Comparison of ENCODE assay signal across 24 mouse cellular contexts in the genomic region with DNA sequence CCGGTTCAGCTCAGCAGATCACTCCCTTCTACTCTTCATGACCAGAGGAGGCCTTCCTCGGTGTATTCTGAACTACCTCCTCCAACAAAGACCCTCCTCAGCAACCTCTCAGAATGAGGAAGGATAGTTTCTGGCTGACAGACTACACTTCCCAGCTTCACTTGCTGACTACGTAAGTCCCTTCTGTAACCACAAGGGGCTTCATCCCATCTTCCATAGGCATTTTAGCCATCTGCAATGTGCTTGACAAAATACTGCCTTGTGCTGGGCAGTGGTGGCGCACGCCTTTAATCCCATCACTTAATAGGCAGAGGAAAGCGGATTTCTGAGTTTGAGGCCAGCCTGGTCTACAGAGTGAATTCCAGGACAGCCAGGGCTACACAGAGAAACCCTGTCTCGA.
A peak's percentile ranks its signal among the peaks of the same experiment; 100 is the strongest.
DNase-seq lines count a peak whose midpoint lies in the region; ATAC-seq and TF ChIP-seq lines count a peak whose summit lies in the region.
"Had no signal": no experiment of that assay in that cellular context is flagged by ENCODE, and none has a peak within 500 bp of the region (broad histone marks: within the 10 kb centered on the region; RNA-seq: fewer than 3 reads in every experiment).

No protein-coding gene starts in this region.

- TF ChIP-seq POLR2A in MEL (IDR thresholded peaks at IDR 0.05; ENCODE audit: control insufficient read depth in 1 of 2, insufficient read depth in 1 of 2, low read depth in 1 of 2, low read length in 2 of 2, poor library complexity in 1 of 2): no peak

- no peaks in the 10 kb centered on the region for H3K36me3 ChIP-seq in heart, postnatal 0 days (replicated peaks; ENCODE audit: control insufficient read depth, insufficient read depth, low read length)
- H3K36me3 ChIP-seq in lung, postnatal 0 days (ENCODE audit: insufficient read depth, low read length): no peaks in the 10 kb centered on the region
- H3K36me3 ChIP-seq in MEL (ENCODE audit: control insufficient read depth in 1 of 2, insufficient read depth in 2 of 2, low read length in 2 of 2): no peaks in the 10 kb centered on the region
- H3K36me3 ChIP-seq: embryonic facial prominence, embryonic 13.5 days; G1E; heart, embryonic 12.5 days; hindbrain, embryonic 12.5 days had no signal

- 0 out of 2 replicates have a peak, but pooled peaks cover 13% of the 10 kb centered on the region for H3K4me1 ChIP-seq in heart, postnatal 0 days (ENCODE audit: control insufficient read depth, insufficient read depth)
- no peaks in the 10 kb centered on the region for H3K4me1 ChIP-seq in lung, postnatal 0 days (ENCODE audit: insufficient read depth, low read depth, low read length)
- H3K4me1 ChIP-seq in MEL (ENCODE audit: control insufficient read depth in 1 of 2, insufficient read depth in 2 of 2, low read length in 2 of 2): no peaks in the 10 kb centered on the region; a peak in 1 of 4 replicates
- H3K4me1 ChIP-seq: embryonic facial prominence, embryonic 13.5 days; forebrain, embryonic 13.5 days; hindbrain, embryonic 12.5 days had no signal

- no peak for TF ChIP-seq RAD21 in MEL (IDR thresholded peaks at IDR 0.05; ENCODE audit: low read depth, low read length)

- no peaks in the 10 kb centered on the region for H3K9me3 ChIP-seq in heart, postnatal 0 days (replicated peaks; ENCODE audit: control insufficient read depth, low read length)
- no peaks in the 10 kb centered on the region for H3K9me3 ChIP-seq in lung, postnatal 0 days (ENCODE audit: low read length)
- H3K9me3 ChIP-seq in MEL (replicated peaks; ENCODE audit: insufficient read depth, low read length): no peaks in the 10 kb centered on the region
- H3K9me3 ChIP-seq: embryonic facial prominence, embryonic 13.5 days; forebrain, embryonic 13.5 days; G1E; heart, embryonic 12.5 days; hindbrain, embryonic 12.5 days had no signal

- no peak for ATAC-seq in heart, postnatal 0 days (ENCODE audit: insufficient read depth, low read depth)
- ATAC-seq in lung, postnatal 0 days: no peak
- peak; percentile 48; the same call in 1 of the 2 replicates for ATAC-seq in granulocyte monocyte progenitor cell, adult 5-6 weeks (replicated peaks; ENCODE audit: poor library complexity, severe bottlenecking)
- ATAC-seq in erythroid progenitor cell, adult 5-6 weeks (replicated peaks; ENCODE audit: low FRiP score, poor library complexity, severe bottlenecking): no peak
- ATAC-seq: forebrain, embryonic 13.5 days; hindbrain, embryonic 16.5 days; inflammation-experienced regulatory T-cells, adult 6 months; intestine, postnatal 0 days; Patski had no signal

- H3K27me3 ChIP-seq in heart, postnatal 0 days (ENCODE audit: control insufficient read depth, insufficient read depth, low read length): no peaks in the 10 kb centered on the region
- no peaks in the 10 kb centered on the region for H3K27me3 ChIP-seq in lung, postnatal 0 days (replicated peaks; ENCODE audit: insufficient read depth, low read length)
- no peaks in the 10 kb centered on the region for H3K27me3 ChIP-seq in MEL (ENCODE audit: control insufficient read depth in 1 of 2, insufficient read depth in 2 of 2, low read length in 2 of 2)
- H3K27me3 ChIP-seq: CH12.LX; embryonic facial prominence, embryonic 13.5 days; forebrain, embryonic 13.5 days; heart, embryonic 12.5 days; hindbrain, embryonic 12.5 days; Patski had no signal

- 74% methylated on average over 6 of the region's 7 CpGs for WGBS in heart, postnatal 0 days
- 74% methylated on average over 7 of the region's 7 CpGs for WGBS in lung, postnatal 0 days

- H3K9ac ChIP-seq in heart, postnatal 0 days (replicated peaks; ENCODE audit: low read depth, low read length): no peak overlapping the region
- H3K9ac ChIP-seq in lung, postnatal 0 days (replicated peaks; ENCODE audit: low read depth): no peak overlapping the region
- H3K9ac ChIP-seq in MEL (ENCODE audit: control insufficient read depth, low read depth, low read length, poor library complexity, severe bottlenecking): no peak overlapping the region
- H3K9ac ChIP-seq: embryonic facial prominence, embryonic 13.5 days; forebrain, embryonic 13.5 days; heart, embryonic 12.5 days; hindbrain, embryonic 12.5 days had no signal

- no peak overlapping the region for H3K4me2 ChIP-seq in heart, postnatal 0 days (ENCODE audit: low read depth, low read length)
- no peak overlapping the region for H3K4me2 ChIP-seq in lung, postnatal 0 days (replicated peaks; ENCODE audit: low read depth, low read length)
- H3K4me2 ChIP-seq: embryonic facial prominence, embryonic 13.5 days; forebrain, embryonic 13.5 days; heart, embryonic 12.5 days; hindbrain, embryonic 12.5 days had no signal

- no peak for DNase-seq in heart, postnatal 0 days (ENCODE audit: low spot score)
- DNase-seq in heart, adult 11 months: no peak
- DNase-seq in lung, postnatal 0 days (ENCODE audit: low spot score): no peak
- DNase-seq in lung, postnatal 14 days: no peak
- DNase-seq in MEL (ENCODE audit: low read depth, low spot score): peak; percentile 14
- DNase-seq in urinary bladder, postnatal 36 days (ENCODE audit: low spot score in 2 of 2): no peak
- DNase-seq: adrenal gland, adult 8-10 months; adrenal gland, postnatal 36 days; cerebellum, adult 8-10 months; cerebellum, postnatal 14 days; gastrocnemius, postnatal 36 days; heart, postnatal 36 days had no signal

- TF ChIP-seq EP300 in heart, postnatal 0 days (IDR thresholded peaks at IDR 0.05; ENCODE audit: low read depth): no peak
- TF ChIP-seq EP300 in lung, postnatal 0 days (IDR thresholded peaks at IDR 0.05): no peak
- no peak for TF ChIP-seq EP300 in MEL (IDR thresholded peaks at IDR 0.05; ENCODE audit: low read depth in 1 of 2, low read length in 2 of 2)

- H3K4me3 ChIP-seq in heart, postnatal 0 days (ENCODE audit: low read depth, low read length): no peak overlapping the region
- H3K4me3 ChIP-seq in lung, postnatal 0 days (ENCODE audit: low read depth, low read length): no peak overlapping the region
- no peak overlapping the region for H3K4me3 ChIP-seq in MEL (ENCODE audit: control insufficient read depth in 1 of 2, insufficient read depth in 1 of 2, low read depth in 2 of 2, low read length in 2 of 2)
- H3K4me3 ChIP-seq: embryonic facial prominence, embryonic 13.5 days; forebrain, embryonic 13.5 days; heart, embryonic 12.5 days; hindbrain, embryonic 12.5 days had no signal

- no peaks in the 10 kb centered on the region for H3K79me2 ChIP-seq in MEL (ENCODE audit: control insufficient read depth, insufficient read depth, low read length, poor library complexity)

- H3K27ac ChIP-seq in heart, postnatal 0 days (ENCODE audit: low read depth): no peak overlapping the region
- H3K27ac ChIP-seq in lung, postnatal 0 days (ENCODE audit: low read length): no peak overlapping the region
- no peak overlapping the region for H3K27ac ChIP-seq in MEL (ENCODE audit: control insufficient read depth, low read depth, low read length)
- H3K27ac ChIP-seq: embryonic facial prominence, embryonic 13.5 days; forebrain, embryonic 13.5 days; hindbrain, embryonic 12.5 days had no signal

- TF ChIP-seq CTCF in heart, postnatal 0 days (IDR thresholded peaks at IDR 0.05; ENCODE audit: low read depth): peak; percentile 22
- TF ChIP-seq CTCF in lung, postnatal 0 days (IDR thresholded peaks at IDR 0.05): peak; percentile 38
- TF ChIP-seq CTCF in MEL (IDR thresholded peaks at IDR 0.05 in 2 of 3, conservative IDR thresholded peaks at IDR 0.05 in 1 of 3; ENCODE audit: control insufficient read depth in 1 of 3, insufficient read depth in 1 of 3, low read depth in 2 of 3, low read length in 3 of 3, poor library complexity in 1 of 3, severe bottlenecking in 1 of 3): no peak

TF ChIP-seq in MEL, 35 proteins besides CTCF, POLR2A, EP300 and RAD21:
- TF ChIP-seq MEF2A (IDR thresholded peaks at IDR 0.05; ENCODE audit: extremely low read depth, insufficient replicate concordance, low read depth, low read length, poor library complexity, severe bottlenecking) (no peak), SMC3 (IDR thresholded peaks at IDR 0.05; ENCODE audit: low read depth, low read length) (no peak), MYC (IDR thresholded peaks at IDR 0.05; ENCODE audit: low read depth, low read length) (no peak), ETS1 (IDR thresholded peaks at IDR 0.05; ENCODE audit: low read depth, low read length) (no peak), ZC3H11A (IDR thresholded peaks at IDR 0.05; ENCODE audit: low read depth, low read length) (no peak), BHLHE40 (IDR thresholded peaks at IDR 0.05; ENCODE audit: borderline replicate concordance, low read depth, low read length) (no peak), NRF1 (IDR thresholded peaks at IDR 0.05; ENCODE audit: insufficient read depth, low read depth, low read length, poor library complexity, severe bottlenecking) (no peak), NELFE (IDR thresholded peaks at IDR 0.05; ENCODE audit: low read depth, low read length) (no peak), CHD1 (IDR thresholded peaks at IDR 0.05; ENCODE audit: low read depth, low read length) (no peak), TCF12 (IDR thresholded peaks at IDR 0.05; ENCODE audit: low read depth, low read length) (no peak), MAZ (IDR thresholded peaks at IDR 0.05; ENCODE audit: low read depth, low read length) (no peak), ZNF384 (IDR thresholded peaks at IDR 0.05; ENCODE audit: low read depth, low read length) (no peak), ZMIZ1 (IDR thresholded peaks at IDR 0.05; ENCODE audit: low read depth, low read length) (no peak), USF2 (IDR thresholded peaks at IDR 0.05; ENCODE audit: borderline replicate concordance in 1 of 2, insufficient read depth in 1 of 2, low read depth in 1 of 2, low read length in 2 of 2) (no peak), SIN3A (IDR thresholded peaks at IDR 0.05; ENCODE audit: low read length) (no peak), RCOR1 (IDR thresholded peaks at IDR 0.05; ENCODE audit: low read depth, low read length) (no peak)
TF ChIP-seq in MEL: peak in this region for 0.

Comparison
In these comparisons a context has a peak if more than half of its experiments do, and no peak if none do; other contexts are left out.
1. CTCF ChIP-seq: peak in heart, postnatal 0 days (single experiment) and lung, postnatal 0 days (single experiment); none in MEL (0 of 3).